Mouse (Mus musculus) megakaryocyte, embryonic 14.5 days (primary cell): ENCODE data around the gene Cdc14a. TPM values are rescaled to one million over a fixed set of nuclear protein-coding genes. Genes with fewer than 3 reads are reported as not detected.
A peak's percentile ranks its signal among the peaks of the same experiment; 100 is the strongest.

Experiments
- H3K27me3 ChIP-seq: replicated peaks from 2 replicates; pipeline ENCODE3; 2012; ENCODE audit warnings: inconsistent platforms
- H3K36me3 ChIP-seq: replicated peaks from 2 replicates; pipeline ENCODE3; 2012; ENCODE audit warnings: low read length, inconsistent platforms, mixed read lengths
- H3K4me1 ChIP-seq: 2 replicates; pipeline ENCODE4 v1.6.1; 2012; ENCODE audit warnings: inconsistent platforms
- H3K4me3 ChIP-seq: replicated peaks from 2 replicates; pipeline ENCODE3; 2012; ENCODE audit warnings: moderate library complexity, mild to moderate bottlenecking, inconsistent platforms
- H3K9me3 ChIP-seq: 2 replicates; pipeline ENCODE4 v1.6.1; 2012; ENCODE audit warnings: inconsistent platforms
- FLI1 ChIP-seq: IDR thresholded peaks from 2 replicates; pipeline ENCODE4 v1.6.1; 2012; ENCODE audit warnings: low read length, inconsistent platforms, mixed read lengths
- GATA1 ChIP-seq: IDR thresholded peaks from 3 replicates; pipeline ENCODE4 v1.6.1; 2012; ENCODE audit warnings: mixed read lengths, low read length, inconsistent platforms, borderline replicate concordance
- polyA plus RNA-seq: library from polyadenylated mRNA; stranded (reverse); fragments of >175 nt; gene quantifications from 2 replicates; pipeline ENCODE4 v1.2.3, GENCODE M21; 2012; ENCODE audit warnings: low replicate concordance; ENCODE audit not compliant: insufficient read depth

The Cdc14a gene
- polyA plus RNA-seq, 1 experiment: 0.91 TPM

GRCm38 (mm10) chr3:116384319-116384718 lies 39.5 kb downstream of the Cdc14a start:
- Histone ChIP-seq H3K27me3 (no peaks in the 10 kb centered on the region), H3K4me1 (peaks cover 83% of the 10 kb centered on the region), H3K4me3 (peak overlapping the region; percentile 72), H3K9me3 (no peaks in the 10 kb centered on the region), H3K36me3 (peaks cover 47% of the 10 kb centered on the region)
- no peak for TF ChIP-seq FLI1
- no peak for TF ChIP-seq GATA1

- Histone ChIP-seq H3K9me3 (no peaks in the 10 kb centered on the region), H3K4me1 (peaks cover 73% of the 10 kb centered on the region), H3K27me3 (no peaks in the 10 kb centered on the region), H3K36me3 (peaks cover 48% of the 10 kb centered on the region), H3K4me3 (no peak overlapping the region)
- no peak for TF ChIP-seq GATA1
- no peak for TF ChIP-seq FLI1
These were observed 43.5 kb downstream of the Cdc14a start for GRCm38 (mm10) chr3:116380319-116380718.

GRCm38 (mm10) chr3:116375442-116375841 lies 48.4 kb downstream of the Cdc14a start:
- TF ChIP-seq FLI1 (no peak), GATA1 (no peak)
- H3K4me3 ChIP-seq: no peak overlapping the region

GRCm38 (mm10) chr3:116374486-116374885 lies 49.3 kb downstream of the Cdc14a start:
- H3K4me3 ChIP-seq: no peak overlapping the region
- TF ChIP-seq FLI1 (no peak), GATA1 (no peak)
- H3K4me1 ChIP-seq: peaks cover 38% of the 10 kb centered on the region
- H3K9me3 ChIP-seq: no peaks in the 10 kb centered on the region
- H3K27me3 ChIP-seq: no peaks in the 10 kb centered on the region
- H3K36me3 ChIP-seq: peaks cover 25% of the 10 kb centered on the region

More at GRCm38 (mm10) chr3:116375442-116375841, 48.4 kb downstream of the Cdc14a start:
- no peaks in the 10 kb centered on the region for H3K27me3 ChIP-seq
- no peaks in the 10 kb centered on the region for H3K9me3 ChIP-seq
- peaks cover 46% of the 10 kb centered on the region for H3K4me1 ChIP-seq
- H3K36me3 ChIP-seq: peaks cover 31% of the 10 kb centered on the region

- H3K9me3 ChIP-seq: no peaks in the 10 kb centered on the region
- no peak overlapping the region for H3K4me3 ChIP-seq
- peaks cover 38% of the 10 kb centered on the region for H3K4me1 ChIP-seq
- no peaks in the 10 kb centered on the region for H3K27me3 ChIP-seq
- H3K36me3 ChIP-seq: peaks cover 21% of the 10 kb centered on the region
- no peak for TF ChIP-seq FLI1
- TF ChIP-seq GATA1: no peak
These were observed 50.6 kb downstream of the Cdc14a start for GRCm38 (mm10) chr3:116373196-116373595.

- Histone ChIP-seq H3K4me3 (no peak overlapping the region), H3K9me3 (no peaks in the 10 kb centered on the region), H3K36me3 (peaks cover 29% of the 10 kb centered on the region), H3K4me1 (peaks cover 12% of the 10 kb centered on the region; the same call in 1 of the 2 replicates), H3K27me3 (no peaks in the 10 kb centered on the region)
- TF ChIP-seq FLI1: no peak
- no peak for TF ChIP-seq GATA1
These were observed 54.9 kb downstream of the Cdc14a start for GRCm38 (mm10) chr3:116368868-116369437.

- Histone ChIP-seq H3K9me3 (no peaks in the 10 kb centered on the region), H3K27me3 (no peaks in the 10 kb centered on the region), H3K4me3 (no peak overlapping the region), H3K36me3 (peaks cover 46% of the 10 kb centered on the region), H3K4me1 (peaks cover 5% of the 10 kb centered on the region; the same call in 1 of the 2 replicates)
- TF ChIP-seq FLI1 (no peak), GATA1 (no peak)
These were observed 57.7 kb downstream of the Cdc14a start for GRCm38 (mm10) chr3:116366125-116366524.

GRCm38 (mm10) chr3:116361906-116362305 lies 61.9 kb downstream of the Cdc14a start:
- Histone ChIP-seq H3K4me1 (peaks cover 7% of the 10 kb centered on the region), H3K4me3 (no peak overlapping the region), H3K27me3 (no peaks in the 10 kb centered on the region), H3K36me3 (peaks cover 72% of the 10 kb centered on the region), H3K9me3 (no peaks in the 10 kb centered on the region)
- TF ChIP-seq GATA1 (no peak), FLI1 (no peak)

- Histone ChIP-seq H3K27me3 (no peaks in the 10 kb centered on the region), H3K4me1 (peaks cover 11% of the 10 kb centered on the region), H3K4me3 (no peak overlapping the region), H3K36me3 (peaks cover 65% of the 10 kb centered on the region), H3K9me3 (no peaks in the 10 kb centered on the region)
- no peak for TF ChIP-seq GATA1
- TF ChIP-seq FLI1: no peak
These were observed 62.7 kb downstream of the Cdc14a start for GRCm38 (mm10) chr3:116361101-116361500.

GRCm38 (mm10) chr3:116357866-116358265 lies 66.0 kb downstream of the Cdc14a start:
- peaks cover 19% of the 10 kb centered on the region for H3K4me1 ChIP-seq
- peaks cover 48% of the 10 kb centered on the region for H3K36me3 ChIP-seq

GRCm38 (mm10) chr3:116357180-116357579 lies 66.7 kb downstream of the Cdc14a start:
- Histone ChIP-seq H3K36me3 (peaks cover 48% of the 10 kb centered on the region), H3K27me3 (no peaks in the 10 kb centered on the region), H3K9me3 (no peaks in the 10 kb centered on the region), H3K4me1 (peaks cover 19% of the 10 kb centered on the region), H3K4me3 (no peak overlapping the region)
- TF ChIP-seq GATA1 (no peak), FLI1 (no peak)

More at GRCm38 (mm10) chr3:116357866-116358265, 66.0 kb downstream of the Cdc14a start:
- Histone ChIP-seq H3K4me3 (no peak overlapping the region), H3K27me3 (no peaks in the 10 kb centered on the region), H3K9me3 (no peaks in the 10 kb centered on the region)
- TF ChIP-seq GATA1 (no peak), FLI1 (no peak)
